Mouse (Mus musculus): ENCODE measurements around the gene Pidd1.

Gene Pidd1

GRCm38 (mm10) chr7:141472763-141473162 is 28.9 kb upstream of the Pidd1 start:
- no peak for DNase-seq (ENCODE audit: low read depth, low spot score)

DNA sequence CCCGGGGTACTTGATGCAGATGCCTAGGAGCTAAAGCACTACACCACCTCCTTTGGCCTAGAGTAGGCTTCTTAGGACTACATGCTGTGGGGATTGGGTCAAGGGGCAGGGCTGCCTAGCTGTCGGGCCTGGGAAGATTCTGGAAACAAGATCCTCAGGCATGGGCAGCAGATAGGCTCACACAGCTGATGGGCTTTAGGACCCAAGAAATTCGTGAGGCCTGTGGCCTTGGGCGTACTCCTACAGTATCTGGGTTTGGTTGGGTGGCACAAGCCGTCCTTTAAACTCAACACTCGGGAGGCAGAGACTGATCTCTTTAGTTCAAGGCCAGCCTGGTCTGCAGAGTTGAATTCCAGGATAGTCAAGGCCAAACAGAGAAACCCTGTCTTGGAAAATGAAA is 28.4 kb upstream of the Pidd1 start:
- DNase-seq (ENCODE audit: low read depth, low spot score): no peak

DNA sequence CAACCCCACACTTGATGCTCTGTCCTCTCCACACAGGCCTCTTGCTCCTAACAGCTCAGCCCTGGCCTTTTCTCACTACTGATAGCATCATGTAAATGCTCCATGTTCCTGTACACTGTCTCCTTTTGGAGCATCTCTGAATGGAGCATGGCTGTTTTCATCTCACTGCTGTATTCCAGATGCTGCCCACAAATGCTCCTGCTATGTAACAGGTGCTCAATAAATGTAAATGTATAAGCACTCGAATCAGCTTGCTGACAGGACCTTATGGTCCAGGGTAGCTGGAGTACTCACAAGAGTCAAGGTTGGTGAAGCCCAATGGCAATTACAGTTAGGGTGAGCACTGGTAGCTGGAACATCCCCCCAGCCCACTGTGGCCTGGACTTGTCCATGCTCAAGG is 27.4 kb upstream of the Pidd1 start:
- DNase-seq (ENCODE audit: low read depth, low spot score): no peak

- DNase-seq (ENCODE audit: low read depth, low spot score): no peak
Measured at GRCm38 (mm10) chr7:141470637-141470944, 26.8 kb upstream of the Pidd1 start.

DNA sequence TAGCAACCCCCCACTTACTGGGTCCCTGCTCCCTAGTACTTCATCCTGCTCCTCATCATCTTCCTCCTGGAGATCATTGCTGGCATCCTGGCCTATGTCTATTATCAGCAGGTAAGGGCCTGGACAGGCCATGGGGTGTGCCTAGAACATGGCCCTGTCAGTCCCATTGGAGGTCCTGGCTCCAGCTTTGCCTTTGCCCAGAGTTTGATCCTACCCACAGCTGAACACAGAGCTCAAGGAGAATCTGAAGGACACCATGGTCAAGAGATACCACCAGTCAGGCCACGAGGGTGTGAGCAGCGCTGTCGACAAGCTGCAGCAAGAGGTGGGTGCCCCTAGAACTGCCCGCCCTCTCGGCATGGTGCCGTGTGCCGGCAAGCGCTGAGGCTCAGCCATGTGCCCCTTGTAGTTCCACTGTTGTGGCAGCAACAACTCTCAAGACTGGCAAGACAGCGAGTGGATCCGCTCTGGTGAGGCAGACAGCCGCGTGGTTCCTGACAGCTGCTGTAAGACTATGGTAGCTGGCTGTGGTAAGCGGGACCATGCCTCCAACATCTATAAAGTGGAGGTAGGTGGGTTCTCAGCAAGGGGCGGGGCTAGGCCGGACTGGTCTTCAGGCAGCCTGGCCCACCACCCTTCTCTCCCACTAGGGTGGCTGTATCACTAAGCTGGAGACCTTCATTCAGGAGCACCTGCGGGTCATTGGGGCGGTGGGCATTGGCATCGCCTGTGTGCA is 26.2 kb upstream of the Pidd1 start:
- DNase-seq (ENCODE audit: low read depth, low spot score): no peak

DNA sequence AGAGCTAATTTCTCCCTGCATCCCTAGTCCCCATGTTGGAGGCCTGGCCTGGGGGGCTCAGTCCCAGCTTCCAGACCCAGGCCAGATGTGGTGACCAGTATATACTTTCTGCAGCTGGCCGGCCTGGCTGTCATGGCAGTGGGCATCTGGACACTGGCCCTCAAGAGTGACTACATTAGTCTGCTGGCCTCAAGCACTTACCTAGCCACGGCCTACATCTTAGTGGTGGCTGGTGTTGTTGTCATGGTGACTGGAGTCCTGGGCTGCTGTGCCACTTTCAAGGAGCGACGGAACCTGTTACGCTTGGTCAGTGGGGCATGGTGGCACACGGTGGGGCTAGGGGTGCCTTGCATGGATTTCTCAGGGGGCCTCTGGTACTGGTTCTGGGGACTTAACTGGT is 25.5 kb upstream of the Pidd1 start:
- no peak for DNase-seq (ENCODE audit: low read depth, low spot score)

DNA sequence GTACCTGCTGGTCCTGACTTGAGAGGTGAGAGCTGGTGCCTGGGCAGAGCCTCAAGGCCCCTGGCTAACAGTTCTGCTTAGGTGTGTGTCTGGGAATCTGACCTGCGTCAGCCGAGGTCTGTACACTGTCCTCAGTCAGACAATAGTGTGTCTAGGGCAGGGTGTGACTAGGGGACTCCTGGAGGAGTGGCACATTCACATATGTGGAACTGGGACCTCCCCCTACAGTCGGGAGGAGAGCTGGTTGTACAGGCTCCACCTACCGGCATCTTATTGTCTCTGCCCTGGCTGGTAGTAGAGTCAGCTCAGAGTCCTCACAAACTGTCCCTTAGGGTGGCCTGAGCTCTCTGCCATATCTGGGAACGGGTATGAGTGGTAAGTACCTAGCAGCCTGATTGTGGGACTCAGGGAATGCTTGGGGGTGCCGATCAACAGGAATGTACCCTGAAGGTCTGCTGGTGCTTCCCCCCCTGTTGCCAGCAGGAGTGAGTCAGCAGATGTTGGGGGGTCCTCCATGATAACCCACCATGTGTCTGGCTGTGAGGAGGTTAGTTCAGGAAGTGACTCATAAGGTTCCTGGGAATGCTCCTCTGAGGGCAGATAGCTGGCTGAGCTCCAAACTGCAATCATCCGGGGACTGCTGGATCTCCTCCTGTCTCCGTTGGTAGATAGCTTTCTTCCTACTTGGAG is 24.8 kb upstream of the Pidd1 start:
- peak; percentile 94 for DNase-seq (ENCODE audit: low read depth, low spot score)

- DNase-seq (ENCODE audit: low read depth, low spot score): peak; percentile 60
Measured at GRCm38 (mm10) chr7:141468164-141468521, 24.3 kb upstream of the Pidd1 start.

DNA sequence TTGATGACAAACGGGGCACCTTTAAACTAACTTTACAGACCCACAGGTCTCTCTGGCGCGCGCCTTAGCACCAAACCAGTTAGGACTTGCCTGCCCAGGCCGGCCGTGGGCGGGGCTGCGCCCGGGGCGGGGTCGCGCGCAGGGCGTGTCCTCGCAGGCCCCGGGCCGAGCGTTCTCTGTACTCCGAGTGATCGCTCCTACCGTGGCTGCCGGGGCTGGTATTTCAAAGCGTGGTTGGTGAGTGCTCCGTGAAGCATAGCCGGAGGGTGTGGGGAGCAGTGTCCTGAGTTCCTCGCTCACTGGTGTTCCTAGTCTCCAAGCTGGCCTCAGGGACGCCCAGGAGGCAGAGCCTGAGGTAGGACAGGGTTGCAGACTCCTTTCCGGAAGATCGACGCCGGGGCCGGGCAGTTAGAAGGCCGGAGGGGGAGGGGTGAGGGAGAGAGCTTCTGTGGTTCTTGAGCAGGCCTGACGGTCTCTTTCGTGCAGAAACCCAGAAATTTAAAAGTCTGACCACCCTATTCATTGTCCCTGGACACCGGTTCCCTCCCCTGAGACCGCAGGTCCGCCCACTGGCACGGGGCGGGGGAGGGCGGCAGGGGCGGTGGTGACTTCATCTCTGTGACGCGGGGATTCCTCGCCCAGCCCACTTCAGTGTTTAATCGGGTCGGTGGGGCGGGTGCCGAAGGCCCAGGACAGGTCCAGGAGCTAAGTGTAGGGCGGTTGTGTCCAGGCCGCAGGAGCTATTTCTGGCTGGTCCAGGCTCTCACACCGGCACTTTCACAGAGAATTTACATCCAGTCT is 23.6 kb upstream of the Pidd1 start, which contains the start of gene Cd151:
Cd151 (plus strand) TSS at position 163 of the 801 bp plus-strand sequence.
- peak; percentile 92 for DNase-seq (ENCODE audit: low read depth, low spot score)

DNA sequence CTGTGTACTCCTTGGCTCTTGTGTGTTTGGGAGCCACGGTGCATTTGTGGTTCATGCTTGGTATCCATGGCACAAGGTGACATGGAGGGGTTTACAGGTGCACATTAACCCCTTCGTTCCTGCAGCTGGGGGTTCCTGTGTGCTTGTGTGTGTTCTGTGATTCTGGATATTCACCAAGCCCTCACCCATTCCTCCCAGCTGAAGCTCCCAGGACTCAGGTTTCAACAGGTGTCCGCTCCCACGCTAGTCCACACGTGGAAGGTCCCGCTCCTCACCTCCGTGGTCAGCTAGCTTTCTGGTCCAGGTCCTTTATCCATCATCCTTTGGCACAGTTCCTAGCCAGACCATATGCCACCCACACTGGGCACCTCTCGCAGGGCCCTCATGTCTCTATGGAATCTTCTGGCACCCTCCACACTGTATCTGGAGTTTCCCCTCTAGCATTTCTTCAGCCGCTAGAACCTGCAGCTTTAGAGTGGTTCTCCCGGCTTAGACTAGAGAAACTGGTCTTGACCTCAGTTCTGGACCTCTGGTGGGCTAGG is 22.9 kb upstream of the Pidd1 start:
- no peak for DNase-seq (ENCODE audit: low read depth, low spot score)

DNA sequence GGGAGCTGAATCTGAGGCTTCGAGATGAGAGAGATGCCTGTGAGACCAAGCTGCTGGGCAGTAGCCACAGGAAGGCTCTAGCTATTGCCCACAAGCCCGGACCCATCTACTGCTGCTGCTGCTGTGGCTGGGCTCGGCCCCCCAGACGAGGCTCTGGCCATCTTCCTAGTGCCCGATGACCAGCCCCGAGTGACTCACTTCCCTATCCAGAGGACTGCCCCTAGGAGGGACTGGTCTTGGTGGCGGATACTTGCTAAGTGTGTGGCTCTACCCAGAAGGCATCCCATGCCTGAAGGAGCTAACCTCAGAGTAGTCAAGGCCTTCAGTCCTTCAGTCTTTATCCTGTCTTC is 22.2 kb upstream of the Pidd1 start:
- no peak for DNase-seq (ENCODE audit: low read depth, low spot score)

- no peak for DNase-seq (ENCODE audit: low read depth, low spot score)
Measured at GRCm38 (mm10) chr7:141465388-141466044, 21.7 kb upstream of the Pidd1 start.

- peak; percentile 64 for DNase-seq (ENCODE audit: low read depth, low spot score)
Measured at GRCm38 (mm10) chr7:141464603-141465201, 20.9 kb upstream of the Pidd1 start.

- DNase-seq (ENCODE audit: low read depth, low spot score): no peak
Measured at GRCm38 (mm10) chr7:141463824-141464602, 20.2 kb upstream of the Pidd1 start.

GRCm38 (mm10) chr7:141462333-141462821 is 18.6 kb upstream of the Pidd1 start:
- DNase-seq (ENCODE audit: low read depth, low spot score): no peak

DNA sequence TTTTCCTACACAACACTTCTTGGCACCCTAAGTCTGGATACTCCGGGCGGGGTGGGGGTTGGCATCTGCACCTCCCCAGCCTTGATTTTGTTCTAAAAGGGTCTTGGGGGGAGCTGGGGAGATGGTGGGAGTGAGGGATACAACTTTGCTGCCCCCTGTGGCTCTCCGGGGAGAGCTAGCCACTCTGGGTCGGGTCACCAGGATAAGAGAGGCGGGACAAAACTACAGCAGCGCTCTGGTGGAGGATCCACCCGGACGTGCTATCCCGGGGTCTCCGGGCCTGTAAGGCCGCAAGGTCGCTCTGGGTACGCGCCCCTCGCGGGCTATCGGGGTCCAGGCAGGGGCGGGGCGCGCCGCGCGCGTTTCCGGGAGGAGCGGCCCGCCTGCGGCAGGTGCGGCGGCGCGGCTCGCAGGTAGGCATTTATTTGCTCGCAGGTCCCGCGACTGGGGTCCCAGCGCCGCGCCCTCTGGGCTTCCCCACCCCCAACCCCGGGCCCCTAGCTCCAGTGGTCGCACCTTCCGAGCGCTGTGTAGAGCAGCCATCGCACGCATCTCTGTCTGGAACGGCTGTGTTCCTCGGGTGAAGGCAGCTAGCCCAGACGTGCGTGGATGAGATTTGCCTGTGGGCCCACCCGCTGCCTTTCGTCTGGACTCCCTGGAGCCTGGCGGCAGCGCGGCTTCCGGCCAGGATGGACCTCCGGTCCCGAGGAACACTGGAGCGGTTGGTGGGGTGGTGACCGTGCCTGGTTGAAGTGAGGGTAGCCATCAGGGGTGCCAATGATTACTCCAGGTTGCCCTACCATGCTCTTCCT is 17.9 kb upstream of the Pidd1 start:
- no peak for DNase-seq (ENCODE audit: low read depth, low spot score)

DNA sequence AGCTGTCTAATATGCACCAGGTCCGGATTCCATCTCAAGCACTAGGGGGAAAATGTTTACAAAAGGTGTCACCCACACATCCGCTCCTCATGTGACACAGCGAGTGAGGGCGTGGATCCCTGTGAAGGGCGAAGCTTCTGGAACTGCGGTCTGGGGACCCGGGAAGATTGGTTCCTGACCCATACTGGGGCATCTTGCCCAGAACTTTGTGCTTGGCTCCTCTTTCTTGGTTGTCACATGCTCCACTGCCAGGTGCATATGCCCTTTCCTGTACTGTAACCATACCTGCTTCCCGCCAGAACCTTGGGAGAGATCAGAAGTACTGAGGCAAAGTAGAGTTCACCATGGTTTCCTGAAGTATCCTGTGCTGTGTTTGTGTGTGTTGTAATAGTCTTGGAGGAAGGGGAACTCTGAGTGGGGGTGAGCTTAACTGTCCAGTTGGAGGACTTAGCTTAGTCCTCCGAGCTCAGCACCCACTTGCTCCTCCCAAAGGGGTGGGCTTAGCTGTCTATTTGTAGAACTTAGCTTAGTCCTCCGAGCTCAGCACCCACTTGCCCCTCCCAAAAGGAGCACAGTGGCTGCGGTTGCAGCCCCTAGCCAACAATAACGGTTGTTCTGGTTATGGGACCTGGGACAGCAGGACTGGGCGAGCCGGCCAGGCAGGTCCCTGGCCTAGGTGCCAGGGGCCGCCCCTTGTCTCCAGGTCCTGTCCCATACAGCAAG is 16.7 kb upstream of the Pidd1 start, which contains the start of gene Cracr2b:
Cracr2b (plus strand) TSS at position 704 of the 723 bp plus-strand sequence.
- no peak for DNase-seq (ENCODE audit: low read depth, low spot score)

- no peak for DNase-seq (ENCODE audit: low read depth, low spot score)
Measured at GRCm38 (mm10) chr7:141460001-141460390, 16.2 kb upstream of the Pidd1 start.

GRCm38 (mm10) chr7:141459301-141459711 is 15.5 kb upstream of the Pidd1 start:
- peak; percentile 74 for DNase-seq (ENCODE audit: low read depth, low spot score)

Data from ZHBTc4 (cell line).